Mouse (Mus musculus) heart, adult 11 months (tissue): ENCODE results near the gene Atp6ap2.
"Not testable (repeated sequence)": the region's sequence is repeated elsewhere in the genome, so short reads cannot be mapped to it uniquely, and the experiment has no call there.

ENCODE experiments used
- DNase-seq: peaks from one replicate; pipeline ENCODE4 v3.0.0; 2022

Gene Atp6ap2

DNA sequence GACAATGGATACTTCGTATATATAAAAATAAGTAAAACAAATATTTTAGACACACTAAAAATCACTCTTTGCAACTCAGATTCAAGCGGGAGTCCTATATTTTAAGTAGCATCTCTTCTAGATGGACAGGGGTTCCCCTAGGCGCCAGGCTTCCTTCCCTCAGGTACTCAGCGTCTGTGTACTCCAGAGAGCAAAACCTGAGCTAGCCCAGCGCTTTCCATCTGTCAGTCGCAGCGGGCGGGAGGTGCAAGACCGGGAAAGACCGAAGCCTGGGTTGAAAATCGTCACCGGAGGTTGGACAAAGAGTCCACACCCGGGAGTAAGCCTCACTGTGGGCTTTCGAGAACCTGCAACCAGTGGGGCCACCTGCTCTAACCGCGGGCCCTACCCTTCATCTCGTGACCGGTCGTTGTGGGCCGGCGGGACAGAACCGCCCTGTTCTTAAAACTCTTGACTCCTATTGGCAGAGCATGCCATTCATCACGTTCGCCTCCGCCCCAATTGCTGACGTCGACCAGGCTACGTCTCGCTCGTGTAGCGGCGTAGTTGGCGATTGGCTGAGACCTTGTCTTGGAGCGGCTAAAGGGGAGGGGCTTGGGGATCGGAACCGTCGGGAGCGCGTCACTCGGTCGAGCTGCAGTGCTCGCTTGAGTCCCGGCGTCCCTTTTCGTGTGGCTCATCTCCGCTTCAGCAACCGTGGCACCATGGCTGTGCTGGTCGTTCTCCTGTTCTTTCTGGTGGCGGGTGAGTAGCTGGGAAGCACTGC lies at the start of gene Atp6ap2:
Gene Atp6ap2 (plus strand): TSS at position 610 of the 766 bp plus-strand sequence.
- DNase-seq, result peak; percentile 100

DNA sequence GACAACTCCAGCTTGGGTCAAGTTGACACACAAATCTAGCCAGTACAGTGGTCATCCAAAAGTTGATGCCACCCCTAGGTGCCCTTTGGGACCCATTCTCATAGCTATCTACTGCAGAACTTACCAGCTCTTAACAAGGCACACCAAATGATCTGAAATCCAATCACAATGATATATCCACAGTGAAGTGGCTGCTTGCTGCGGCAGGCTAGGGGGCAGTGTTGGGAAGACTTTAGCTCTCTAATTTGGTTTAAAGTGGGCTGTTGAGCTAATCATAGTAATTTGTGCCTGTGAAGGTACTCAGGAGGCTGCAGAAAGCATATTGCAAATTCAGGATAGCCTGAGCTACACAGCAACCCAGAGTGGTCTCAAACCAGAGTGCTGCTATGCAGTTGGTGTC lies 43.2 kb upstream of the Atp6ap2 start:
- no peak for DNase-seq

DNA sequence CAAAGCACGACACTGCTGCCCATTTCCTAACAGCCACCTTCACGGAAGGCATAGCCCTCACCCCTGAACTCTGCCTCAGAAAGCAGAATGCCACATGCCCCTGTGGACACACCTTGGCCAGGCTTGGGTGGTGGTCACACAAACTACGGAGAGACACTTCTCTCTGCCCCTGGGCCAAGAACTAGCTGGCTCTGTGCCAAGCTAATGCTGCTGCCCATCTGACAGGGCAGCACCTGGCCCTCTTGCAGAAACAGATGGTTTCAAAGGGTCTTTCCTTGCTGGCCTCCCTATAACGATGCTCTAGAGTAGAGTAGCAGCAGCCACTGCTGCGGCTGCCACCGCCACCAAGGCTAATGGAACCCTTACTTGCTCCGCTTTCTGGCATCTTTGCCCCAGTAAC lies 30.5 kb upstream of the Atp6ap2 start:
- no peak for DNase-seq

DNA sequence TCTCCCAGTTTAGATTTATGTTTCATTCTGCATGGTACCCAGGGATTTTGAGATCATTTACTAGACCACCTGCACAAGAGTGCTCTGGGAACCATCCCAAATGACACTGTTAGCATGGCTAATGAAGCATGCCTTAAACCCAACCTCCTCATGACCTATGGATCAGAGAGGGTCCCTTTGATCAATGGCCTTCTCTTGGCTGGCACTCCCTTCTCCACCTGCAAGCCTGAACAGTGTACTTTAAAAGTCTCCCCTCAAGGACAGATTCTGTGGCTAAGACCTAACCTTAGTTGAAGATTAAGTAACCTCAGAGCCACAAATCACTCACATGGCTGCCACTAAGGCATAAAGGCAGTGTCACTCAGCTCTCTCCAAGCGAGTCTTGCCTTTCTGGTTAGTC lies 16.2 kb upstream of the Atp6ap2 start:
- no peak for DNase-seq

DNA sequence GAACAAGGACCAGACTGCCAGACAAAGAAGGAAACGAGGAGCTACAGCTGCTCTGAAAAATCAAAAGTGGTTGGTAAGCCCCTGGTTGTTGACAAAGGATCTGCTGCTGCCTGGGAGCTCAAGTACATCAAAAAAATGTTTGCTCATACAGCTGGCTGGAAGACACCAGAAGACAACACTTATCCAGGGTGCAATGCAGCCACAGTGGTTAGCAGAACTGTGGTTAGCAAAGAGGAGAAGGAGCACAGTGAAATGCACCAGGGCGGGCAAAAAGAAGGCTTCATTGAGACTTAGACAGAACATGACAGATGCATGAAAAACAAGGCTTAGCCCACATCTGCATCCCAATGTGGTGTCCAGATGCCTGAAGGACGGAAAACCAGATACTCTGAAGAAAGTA lies 9.7 kb upstream of the Atp6ap2 start:
- DNase-seq, result no peak

DNA sequence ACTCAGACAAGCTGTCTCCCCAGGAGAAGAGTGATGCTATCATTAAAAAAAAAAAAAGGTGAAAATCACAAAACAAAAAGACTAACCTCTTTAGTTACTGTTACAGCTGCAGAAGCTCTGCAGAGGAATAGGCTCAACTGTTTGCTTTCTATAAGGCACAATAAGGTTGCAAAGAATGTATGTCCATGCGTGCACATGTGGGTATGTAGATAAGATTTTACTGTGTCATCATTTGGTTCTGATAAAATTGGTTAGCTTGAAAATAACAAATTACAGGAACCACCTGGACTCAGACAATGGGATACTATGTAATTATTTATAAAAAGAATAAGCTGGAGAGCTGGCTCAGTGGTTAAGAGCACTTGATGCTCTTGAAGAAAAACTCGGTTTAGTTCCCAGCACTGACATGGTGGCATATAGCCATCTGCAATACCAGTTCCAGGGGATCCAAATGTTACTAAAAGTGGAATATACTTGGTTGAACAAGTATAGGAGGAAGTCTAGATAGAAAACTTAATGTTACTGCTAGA lies 9.2 kb upstream of the Atp6ap2 start:
- no peak for DNase-seq

DNA sequence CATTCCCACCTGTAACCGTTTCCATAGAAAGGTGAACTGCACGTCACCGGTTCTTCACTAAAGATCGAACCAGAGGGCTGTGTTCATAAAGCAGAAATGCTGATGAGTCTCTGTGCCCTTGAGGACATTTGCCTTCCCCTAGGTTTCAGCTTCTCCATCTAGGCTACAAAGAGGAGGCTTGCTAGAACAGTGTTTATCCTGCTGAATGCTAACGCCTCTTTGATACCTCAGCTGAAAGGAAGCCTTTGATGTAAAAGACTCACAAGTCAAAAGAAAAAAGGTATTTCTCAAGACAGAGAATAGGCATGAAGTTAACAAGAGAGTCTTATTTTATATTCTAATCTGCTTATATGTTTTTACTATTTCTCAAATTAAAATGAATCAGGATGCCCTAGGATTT lies 4.3 kb upstream of the Atp6ap2 start:
- no peak for DNase-seq

DNA sequence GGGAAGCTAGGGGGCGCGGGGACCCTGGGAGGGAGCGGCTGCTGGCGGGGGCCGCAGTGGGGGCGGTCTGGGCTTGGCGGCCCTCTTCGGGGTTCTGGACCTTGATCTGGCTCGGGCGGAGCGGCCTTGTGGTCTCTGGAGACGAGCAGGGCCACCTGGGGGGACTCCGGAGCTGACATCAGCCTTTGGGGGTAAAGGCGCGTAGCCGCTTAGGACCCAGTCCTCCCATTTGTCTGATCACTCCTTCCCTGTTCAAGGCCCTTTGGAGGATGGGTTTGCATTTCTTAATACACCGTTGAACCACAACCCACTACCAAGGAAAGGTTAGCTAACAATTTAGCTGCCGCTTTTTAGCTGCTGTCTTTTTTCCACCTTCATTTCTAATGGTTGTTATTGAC lies 356 bp downstream of the Atp6ap2 start:
- DNase-seq, result no peak

DNA sequence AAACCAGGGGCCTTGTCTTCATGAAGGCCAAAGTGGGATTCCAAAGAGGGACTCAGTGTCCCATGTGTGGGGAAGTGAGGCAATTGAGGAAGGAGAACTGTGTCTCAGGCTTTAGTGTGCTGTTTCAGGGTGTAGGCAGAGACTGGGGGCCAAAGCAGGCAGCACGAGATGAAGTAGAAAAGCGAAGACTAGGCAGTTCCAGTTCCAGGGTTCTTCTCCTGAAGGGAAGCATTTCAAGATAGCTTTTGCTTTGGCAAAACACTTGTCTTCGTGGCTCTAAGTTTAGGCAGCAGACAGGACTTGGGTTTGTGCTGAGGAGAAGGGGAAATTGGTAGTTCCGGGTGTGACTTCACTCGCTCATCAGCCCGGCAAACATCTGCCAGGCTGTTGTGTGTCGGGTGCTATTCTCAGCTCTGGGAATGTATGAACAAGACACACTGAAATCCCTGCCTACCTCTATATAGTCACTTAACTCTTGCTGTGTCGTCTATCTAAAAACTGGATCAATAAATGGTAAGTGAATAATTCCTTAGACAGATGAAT lies 3.9 kb downstream of the Atp6ap2 start:
- DNase-seq, result peak; percentile 91

DNA sequence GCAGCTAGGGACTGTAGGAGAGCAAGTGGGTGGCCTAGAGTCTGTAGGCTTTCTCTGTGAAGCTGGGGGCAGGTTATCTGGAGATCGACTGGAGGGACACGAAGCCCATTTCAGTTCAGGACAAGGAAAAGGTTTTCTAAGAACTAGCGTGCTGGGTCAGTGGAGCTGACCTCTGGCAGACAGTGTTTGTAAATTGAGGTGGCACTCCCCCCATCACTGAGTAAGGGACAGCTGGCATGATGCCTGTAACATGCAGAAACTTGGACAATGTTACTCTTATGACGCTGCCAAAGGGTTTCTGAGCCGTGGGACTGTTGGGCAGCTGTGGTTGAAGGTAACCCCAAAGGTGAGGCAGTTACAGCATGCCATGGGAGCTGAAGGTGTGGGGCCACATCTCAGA lies 4.4 kb downstream of the Atp6ap2 start:
- DNase-seq, result peak; percentile 54

DNA sequence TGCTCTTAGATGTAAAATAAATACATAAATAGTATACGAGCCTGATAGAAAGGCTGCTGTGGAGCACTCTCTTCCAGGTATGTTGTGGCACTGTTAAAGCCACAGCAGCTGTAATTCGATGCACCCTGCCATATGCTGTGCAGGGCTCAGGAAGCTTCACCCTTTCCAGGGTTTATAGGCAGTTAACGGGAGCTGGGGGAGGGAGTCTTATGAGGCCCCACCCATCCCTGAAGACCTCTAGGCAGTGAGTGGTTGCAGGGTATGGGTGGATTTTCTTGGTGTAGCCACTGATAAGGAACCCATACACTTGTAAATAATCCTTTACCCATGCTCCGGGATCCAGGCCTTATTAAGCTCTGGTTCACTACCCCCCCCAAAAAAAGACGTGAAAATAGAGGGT lies 6.2 kb downstream of the Atp6ap2 start:
- peak; percentile 73 for DNase-seq

DNA sequence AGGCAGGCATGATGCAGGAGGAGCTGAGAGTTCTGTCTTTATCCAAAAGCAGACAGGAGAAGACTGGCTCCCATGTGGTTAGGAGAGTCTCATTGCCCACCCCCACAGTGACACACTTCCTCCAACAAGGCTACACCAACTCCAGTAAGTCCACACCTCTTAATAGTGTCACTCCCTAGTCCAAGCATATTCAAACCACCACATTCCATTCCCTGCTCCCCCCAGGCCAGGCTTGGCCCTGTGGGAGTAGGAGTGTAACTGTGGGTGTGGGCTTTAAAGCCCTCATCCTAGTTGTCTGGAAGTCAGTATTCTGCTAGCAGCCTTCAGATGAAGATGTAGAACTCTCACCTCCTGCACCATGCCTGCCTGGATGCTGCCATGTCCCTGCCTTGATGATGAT lies 22.9 kb downstream of the Atp6ap2 start:
- not testable (repeated sequence) for DNase-seq

DNA sequence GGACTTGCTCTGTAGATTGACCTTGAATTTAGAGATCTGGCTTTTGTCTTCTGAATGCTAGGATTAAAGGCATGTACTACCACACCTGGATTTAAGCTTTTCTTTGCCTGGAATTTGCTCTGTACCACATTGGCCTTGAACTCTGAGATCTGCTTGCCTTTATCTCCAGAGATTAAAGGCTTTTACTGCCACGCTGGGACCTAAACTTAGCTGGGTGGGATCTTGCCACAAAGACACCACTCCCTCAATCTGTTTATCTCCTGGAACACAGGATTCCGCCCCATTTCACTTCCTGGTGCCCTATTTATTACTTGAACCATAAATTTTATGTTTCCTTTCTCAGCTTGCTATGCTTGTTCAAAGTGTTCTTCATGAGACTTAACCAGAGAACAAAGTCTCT lies 23.6 kb downstream of the Atp6ap2 start:
- DNase-seq, result no peak

DNA sequence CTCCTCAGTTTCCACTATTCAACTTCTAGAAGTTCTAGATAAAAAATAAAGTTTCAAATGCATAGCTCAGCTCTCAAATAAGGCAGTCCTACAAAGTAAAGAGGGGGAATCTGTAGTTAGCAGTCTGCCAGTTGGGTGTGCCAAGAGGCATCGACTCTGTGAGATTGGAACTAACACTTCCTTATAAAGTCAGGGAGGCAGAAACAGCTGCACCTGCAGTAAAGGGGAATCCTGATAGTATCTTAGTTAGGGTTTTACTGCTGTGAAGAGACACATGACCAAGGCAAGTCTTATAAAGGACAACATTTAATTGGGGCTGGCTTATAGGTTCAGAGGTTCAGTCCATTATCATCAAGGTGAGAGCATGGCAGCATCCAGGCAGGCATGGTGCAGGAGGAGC lies 24.8 kb downstream of the Atp6ap2 start:
- DNase-seq, result not testable (repeated sequence)

DNA sequence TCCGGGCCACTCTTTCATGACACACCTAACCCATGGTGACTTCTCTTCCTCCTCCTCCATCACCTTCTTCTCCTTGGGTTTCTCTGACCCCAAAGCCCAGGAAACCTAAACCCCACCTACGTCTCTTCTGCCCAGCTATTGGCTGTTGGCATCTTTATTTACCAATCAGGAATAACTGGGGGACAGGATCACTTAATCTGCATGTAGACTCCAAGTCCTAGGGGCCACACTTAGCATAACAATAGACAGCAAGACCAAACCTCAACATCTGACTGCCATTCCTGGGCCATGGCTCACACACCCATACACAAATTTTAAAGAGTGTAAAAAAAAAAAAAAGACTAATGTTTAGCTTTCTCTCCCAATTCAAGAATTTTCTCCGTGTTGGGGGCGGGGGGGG lies 37.5 kb downstream of the Atp6ap2 start:
- no peak for DNase-seq

DNA sequence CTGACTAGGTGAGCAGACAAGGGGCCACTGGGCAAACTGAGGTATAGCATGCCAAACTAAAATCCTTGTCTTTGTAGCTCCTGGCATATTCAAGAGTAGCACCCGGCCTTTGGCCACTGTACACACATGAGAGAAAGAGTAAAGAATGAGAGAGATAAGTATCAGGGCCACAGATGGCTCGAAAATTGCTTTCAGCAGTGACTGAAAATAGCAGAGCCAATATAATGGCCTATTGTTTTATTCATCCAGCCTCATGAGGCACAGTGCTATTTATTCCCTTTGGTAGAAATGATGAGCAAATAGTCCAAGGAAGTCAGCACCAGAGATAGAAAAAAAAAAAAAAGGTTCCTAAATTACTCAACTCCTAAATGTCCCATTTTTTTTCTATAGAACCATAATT lies 57.4 kb downstream of the Atp6ap2 start:
- no peak for DNase-seq

DNA sequence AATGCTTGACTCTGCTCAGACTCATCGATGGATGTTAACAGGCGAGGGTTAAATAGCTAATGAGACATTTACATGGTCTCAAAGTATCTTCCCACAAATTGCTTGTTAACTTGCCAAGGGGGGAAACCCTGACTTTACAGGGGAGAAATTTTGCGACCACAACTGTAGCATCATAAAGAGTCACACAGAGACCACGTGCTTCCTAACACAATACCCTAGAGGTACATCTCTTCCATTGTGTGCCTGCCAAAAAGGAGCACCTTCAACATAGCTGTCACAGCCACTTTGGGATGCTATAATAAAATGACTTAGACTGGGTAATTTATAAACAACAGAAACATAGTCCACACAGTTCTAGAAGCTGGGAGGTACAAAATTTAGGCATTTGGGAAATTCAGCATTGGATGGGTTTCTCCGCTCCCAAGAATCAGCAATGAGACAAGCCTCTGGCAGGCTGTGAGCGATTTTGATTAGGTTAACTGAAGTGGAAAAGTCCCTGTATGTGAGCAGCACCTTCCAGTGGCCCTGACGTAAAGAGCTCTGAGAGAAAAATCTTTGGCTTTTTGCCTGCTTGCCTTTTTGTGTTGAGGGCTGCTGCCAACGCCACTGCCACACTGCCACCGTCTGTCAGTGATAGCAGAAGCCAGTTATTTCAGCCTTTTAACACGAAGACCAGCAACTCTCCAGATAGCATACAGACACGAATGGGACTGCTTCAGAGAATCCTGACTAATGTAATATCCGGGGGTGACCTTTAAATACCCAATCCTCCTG lies 58.1 kb downstream of the Atp6ap2 start:
- no peak for DNase-seq

DNA sequence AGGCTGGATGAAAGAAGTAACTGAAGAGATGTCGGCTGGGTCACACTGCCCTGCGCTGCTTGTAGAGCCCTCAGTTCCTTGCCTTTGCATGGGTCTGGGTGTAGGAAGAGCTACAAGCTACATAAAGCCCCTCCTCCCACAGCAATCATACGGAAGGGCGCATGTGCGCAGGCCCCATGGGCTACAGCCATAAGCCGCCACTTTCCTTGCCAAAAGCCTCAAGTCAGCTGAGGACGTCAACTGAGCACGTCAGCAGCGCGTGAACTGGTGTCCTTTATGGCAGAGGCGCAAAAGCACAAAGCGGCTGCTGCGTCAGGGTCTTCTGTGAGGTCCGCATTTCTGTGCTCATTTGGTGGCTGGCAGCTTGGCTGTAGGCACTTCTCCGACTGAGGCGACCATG lies 64.3 kb downstream of the Atp6ap2 start:
- DNase-seq, result no peak

DNA sequence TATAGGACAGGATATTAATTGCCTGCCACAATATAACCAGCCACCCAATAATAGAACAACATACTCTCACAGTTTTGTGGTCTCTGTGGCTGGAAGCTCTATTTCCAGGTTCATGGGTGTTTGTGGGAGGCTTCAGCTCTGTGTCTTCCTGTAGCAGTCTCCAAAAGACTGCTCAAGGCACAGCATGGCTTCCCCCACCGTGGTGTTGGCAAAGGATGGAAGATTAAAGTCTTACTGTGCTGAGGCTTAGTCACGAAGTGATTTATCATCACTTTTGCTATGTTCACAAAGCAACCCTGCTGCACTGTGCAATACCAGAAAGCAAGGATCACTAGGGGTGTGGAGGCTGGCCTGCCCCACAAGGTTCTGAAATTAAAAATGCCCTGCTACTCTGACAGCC lies 66.3 kb downstream of the Atp6ap2 start:
- DNase-seq, result no peak
